Mouse (Mus musculus): ENCODE results near the gene Cenpb. TPM values are rescaled to one million over a fixed set of nuclear protein-coding genes. Genes with fewer than 3 reads are reported as not detected.

Cenpb gene
- total RNA-seq, 2 experiments from 2014 or later, result 72.3 to 78.8 TPM

DNA sequence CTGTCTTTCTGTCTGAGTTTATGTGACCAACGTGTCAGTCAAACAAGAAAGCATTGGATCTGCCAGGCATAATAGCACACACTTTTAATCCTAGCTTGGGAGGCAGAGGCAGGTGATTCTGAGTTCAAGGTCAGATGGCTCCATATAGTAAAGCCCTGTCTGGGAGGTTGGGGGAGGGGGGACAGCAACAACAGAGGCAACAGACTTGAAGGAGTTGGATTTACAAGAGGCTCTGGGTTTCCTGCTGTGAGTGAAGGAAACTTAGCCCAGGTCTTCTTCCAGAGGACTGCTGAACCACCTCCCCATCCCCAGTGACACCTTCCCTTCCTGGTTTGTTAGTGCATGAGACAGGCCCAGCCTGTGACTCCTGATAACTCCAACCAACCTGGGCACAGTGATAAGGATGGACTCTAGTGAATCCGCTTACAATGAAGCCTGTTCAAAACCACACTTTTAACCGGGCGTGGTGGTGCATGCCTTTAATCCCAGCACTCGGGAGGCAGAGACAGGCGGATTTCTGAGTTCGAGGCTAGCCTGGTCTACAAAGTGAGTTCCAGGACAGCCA is 27.6 kb downstream of the Cenpb start:
- no peak for DNase-seq (ENCODE audit: low spot score in 2 of 2)
- TF ChIP-seq CTCF (conservative IDR thresholded peaks at IDR 0.05), result no peak
- Histone ChIP-seq H3K27ac (no peak overlapping the region), H3K4me3 (no peak overlapping the region)

- TF ChIP-seq CTCF (conservative IDR thresholded peaks at IDR 0.05), result no peak
- no peak for DNase-seq (ENCODE audit: low spot score in 2 of 2)
- no peak overlapping the region for H3K4me3 ChIP-seq
- no peak overlapping the region for H3K27ac ChIP-seq
Measured at GRCm38 (mm10) chr2:131149254-131149578, 30.7 kb downstream of the Cenpb start.

DNA sequence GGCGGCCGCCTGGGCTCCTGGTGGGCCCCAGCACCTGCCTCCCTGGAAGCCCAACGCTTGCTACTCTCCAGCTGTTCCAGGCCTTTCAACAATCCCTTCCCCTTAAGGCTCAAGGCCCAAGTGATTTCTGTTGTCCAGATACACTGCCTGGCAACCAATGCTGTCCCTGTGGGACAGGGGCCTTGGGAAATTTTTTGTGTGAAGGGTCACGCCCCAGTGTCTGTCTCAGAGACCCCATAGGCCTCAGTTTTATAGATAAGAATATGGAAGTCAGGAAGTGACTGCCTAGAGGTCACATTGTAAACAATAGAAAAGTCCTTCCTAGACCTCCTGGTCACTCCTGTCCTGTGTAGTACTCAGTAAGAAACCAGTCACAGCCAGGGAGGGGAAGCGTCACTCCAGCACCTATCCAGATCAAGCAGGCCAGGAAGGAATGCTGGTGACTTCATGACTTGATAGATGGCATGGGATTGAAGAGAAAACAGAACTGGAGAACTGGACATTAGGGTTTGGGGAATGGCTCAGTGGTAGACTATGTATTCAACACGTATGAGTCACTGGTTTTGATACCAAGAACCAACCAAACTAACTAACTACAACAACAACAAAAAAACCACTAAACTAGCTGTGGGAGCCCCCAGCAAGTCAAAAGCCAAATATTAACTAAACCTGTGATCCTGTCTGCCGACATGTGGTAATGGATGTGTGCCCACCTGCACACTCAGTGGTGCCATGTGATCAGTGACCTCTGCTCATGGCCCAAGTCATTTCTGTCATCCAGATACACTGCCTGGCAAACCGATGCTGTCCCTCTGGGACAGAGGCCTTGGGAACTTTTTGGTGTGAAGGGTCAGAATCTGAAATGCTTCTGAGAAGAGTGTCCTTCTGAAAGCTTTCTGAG is 31.3 kb downstream of the Cenpb start:
- TF ChIP-seq CTCF (conservative IDR thresholded peaks at IDR 0.05), result no peak
- no peak for DNase-seq (ENCODE audit: low spot score in 2 of 2)
- no peak overlapping the region for H3K4me3 ChIP-seq
- H3K27ac ChIP-seq, result no peak overlapping the region

DNA sequence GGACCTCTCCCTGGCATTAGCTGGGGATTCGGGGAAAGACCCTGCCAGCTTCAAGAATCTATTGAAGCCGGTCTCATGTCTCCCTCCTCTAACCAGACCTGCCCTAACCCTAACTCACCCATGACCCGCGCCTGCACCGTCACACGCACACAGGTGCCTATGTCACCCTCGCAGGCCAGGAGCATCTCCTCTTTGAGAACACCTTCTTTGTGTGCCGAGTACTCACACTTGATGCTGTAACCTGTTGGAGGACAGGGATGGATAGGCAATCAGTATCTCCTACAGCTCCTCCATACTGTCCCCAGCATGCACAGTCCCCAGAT is 32.9 kb downstream of the Cenpb start:
- Histone ChIP-seq H3K4me3 (no peak overlapping the region), H3K27ac (no peak overlapping the region)
- TF ChIP-seq CTCF (conservative IDR thresholded peaks at IDR 0.05), result no peak
- no peak for DNase-seq (ENCODE audit: low spot score in 2 of 2)

DNA sequence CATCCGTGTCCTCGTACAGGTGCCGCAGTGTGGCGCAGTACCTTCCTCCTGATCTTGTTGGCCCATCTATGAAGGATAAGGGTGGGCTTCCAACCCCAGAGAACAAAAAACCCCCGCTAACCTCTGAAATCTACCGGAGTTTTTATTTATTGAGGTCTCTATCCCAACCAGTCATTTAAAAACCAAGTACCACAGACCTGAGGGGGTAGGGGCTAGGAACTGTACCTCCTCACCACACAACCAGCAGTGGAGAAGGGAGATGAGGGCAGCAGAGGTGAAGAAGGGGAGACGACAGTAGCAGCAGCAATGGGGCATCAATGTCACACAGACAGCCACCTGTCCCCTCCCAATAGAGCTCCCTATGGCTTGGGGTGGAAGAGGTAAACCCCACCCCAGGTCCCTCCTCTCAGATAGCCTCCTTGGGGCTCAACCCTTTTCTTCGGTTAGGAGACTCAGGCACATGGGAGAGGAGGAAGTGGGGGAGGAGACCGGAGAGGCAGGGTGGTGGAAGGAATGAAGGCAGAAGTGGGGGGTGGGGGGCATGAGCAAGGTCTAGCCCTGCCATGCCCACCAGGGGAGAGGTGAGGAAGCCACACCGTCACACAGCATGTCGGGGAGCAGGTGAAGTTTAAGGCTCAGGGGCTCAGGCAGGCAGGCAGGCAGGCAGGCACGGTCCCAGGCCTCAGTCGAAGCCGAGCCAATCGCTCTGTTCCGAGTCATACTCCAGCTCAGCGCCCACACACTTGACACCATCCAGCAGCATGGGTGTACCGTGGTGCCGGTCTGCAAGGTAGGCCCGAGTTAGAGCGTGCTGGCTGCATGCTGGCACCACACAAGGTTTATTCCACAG is 33.4 kb downstream of the Cenpb start:
- DNase-seq (ENCODE audit: low spot score in 2 of 2), result no peak
- no peak for TF ChIP-seq CTCF (conservative IDR thresholded peaks at IDR 0.05)
- Histone ChIP-seq H3K4me3 (no peak overlapping the region), H3K27ac (no peak overlapping the region)

- Histone ChIP-seq H3K27ac (no peak overlapping the region), H3K4me3 (no peak overlapping the region)
- DNase-seq (ENCODE audit: low spot score in 2 of 2), result no peak
- no peak for TF ChIP-seq CTCF (conservative IDR thresholded peaks at IDR 0.05)
Measured at GRCm38 (mm10) chr2:131145536-131145935, 34.3 kb downstream of the Cenpb start.

- TF ChIP-seq CTCF (conservative IDR thresholded peaks at IDR 0.05), result no peak
- H3K4me3 ChIP-seq, result no peak overlapping the region
- no peak for DNase-seq (ENCODE audit: low spot score in 2 of 2)
- H3K27ac ChIP-seq, result no peak overlapping the region
Measured at GRCm38 (mm10) chr2:131145121-131145520, 34.7 kb downstream of the Cenpb start.

GRCm38 (mm10) chr2:131143007-131143780 is 36.7 kb downstream of the Cenpb start:
- Histone ChIP-seq H3K27ac (no peak overlapping the region), H3K4me3 (peak overlapping the region; percentile 11; the same call in 1 of the 2 replicates)
- TF ChIP-seq CTCF (conservative IDR thresholded peaks at IDR 0.05), result peak; percentile 1
- no peak for DNase-seq (ENCODE audit: low spot score in 2 of 2)

DNA sequence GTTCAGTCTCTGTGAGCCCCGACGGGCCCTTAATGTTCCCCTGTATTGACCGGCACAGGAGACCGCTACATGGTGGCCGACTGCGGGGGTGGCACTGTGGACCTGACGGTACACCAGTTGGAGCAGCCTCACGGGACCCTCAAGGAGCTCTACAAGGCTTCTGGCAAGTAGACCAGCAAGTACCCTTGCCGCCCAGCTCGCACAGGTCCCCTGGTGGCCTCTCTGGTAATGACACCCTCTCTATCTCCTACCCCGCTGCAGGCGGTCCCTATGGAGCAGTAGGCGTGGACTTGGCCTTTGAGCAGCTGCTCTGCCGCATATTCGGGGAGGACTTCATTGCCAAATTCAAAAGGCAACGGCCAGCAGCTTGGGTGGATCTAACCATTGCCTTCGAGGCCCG is 37.3 kb downstream of the Cenpb start:
- no peak overlapping the region for H3K27ac ChIP-seq
- peak; percentile 85 for TF ChIP-seq CTCF (conservative IDR thresholded peaks at IDR 0.05)
- peak; percentile 42 to 60 for DNase-seq (ENCODE audit: low spot score in 2 of 2)
- peak overlapping the region; percentile 11; the same call in 1 of the 2 replicates for H3K4me3 ChIP-seq

DNA sequence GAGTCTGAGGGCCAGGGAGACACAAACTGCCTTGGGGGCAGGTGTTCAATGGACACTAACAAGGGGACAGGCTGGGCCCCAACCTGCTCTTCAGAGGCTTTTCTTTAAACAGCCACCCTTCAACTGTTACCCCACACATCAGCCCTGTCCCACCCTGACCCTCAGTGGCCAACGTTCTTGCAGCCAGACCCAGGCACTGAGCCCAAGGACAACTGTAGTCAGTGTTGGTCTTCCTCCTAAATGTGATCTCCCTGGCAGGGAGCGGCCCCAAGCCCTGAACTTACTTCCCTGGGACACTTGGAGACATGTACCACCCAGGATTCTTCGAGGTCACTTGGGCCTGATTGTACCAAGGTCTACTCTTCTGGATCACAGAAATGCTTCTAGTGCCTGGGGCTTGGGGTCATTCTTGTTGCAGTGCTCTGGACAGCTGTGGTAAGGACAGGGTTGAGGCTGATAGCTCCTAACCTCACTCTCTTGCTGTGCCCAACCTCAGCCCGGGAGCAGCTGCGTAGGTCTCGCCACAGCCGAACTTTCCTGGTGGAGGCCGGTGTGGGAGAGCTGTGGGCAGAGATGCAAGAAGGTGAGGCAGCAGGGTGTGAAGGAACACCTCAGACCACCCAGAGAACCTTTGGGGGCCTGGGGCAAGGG is 38.4 kb downstream of the Cenpb start:
- no peak for DNase-seq (ENCODE audit: low spot score in 2 of 2)
- no peak overlapping the region; the same call in 1 of the 2 replicates for H3K27ac ChIP-seq
- no peak overlapping the region for H3K4me3 ChIP-seq
- TF ChIP-seq CTCF (conservative IDR thresholded peaks at IDR 0.05), result no peak

- Histone ChIP-seq H3K27ac (peak overlapping the region; percentile 48; the same call in 1 of the 2 replicates), H3K4me3 (no peak overlapping the region)
- TF ChIP-seq CTCF (conservative IDR thresholded peaks at IDR 0.05), result no peak
- DNase-seq (ENCODE audit: low spot score in 2 of 2), result no peak
Measured at GRCm38 (mm10) chr2:131140533-131140905, 39.3 kb downstream of the Cenpb start.

DNA sequence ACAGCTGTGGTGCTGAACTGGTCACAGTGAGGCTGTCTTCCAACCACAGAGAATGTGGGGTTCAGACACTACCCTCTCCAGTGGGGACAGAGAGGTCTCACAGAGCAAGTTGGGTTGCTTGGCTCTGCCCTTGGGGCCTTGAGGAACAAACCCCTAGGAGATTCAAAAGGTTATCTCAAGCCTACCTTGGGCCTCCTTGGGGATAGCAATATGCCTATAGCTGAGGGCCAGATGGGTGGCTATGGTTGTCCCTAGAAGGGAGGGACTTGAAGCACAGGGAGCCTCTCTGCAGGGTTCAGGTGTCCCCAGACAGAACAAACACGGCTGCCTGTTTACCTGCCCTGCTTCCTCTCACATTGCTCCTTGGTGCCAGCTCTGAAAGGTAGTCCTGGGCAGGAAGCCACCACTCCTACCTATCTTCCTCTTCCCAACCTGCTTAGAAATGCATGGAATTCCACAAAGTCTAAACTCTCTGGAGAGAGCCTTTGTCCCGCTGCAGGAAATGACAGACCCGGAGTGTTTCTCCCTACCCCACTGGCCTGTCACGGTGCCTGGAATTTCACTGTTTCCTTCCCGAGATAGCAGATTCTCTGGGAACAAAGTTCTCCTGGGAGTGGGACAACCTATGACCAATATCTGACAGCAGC is 39.9 kb downstream of the Cenpb start:
- Histone ChIP-seq H3K4me3 (no peak overlapping the region), H3K27ac (peak overlapping the region; percentile 39; the same call in 1 of the 2 replicates)
- no peak for TF ChIP-seq CTCF (conservative IDR thresholded peaks at IDR 0.05)
- no peak for DNase-seq (ENCODE audit: low spot score in 2 of 2)

All from layer of hippocampus, adult 2 months (tissue).